Mouse (Mus musculus): ENCODE data around the gene Tspan9.
A peak's percentile ranks its signal among the peaks of the same experiment; 100 is the strongest.

The Tspan9 gene

GRCm38 (mm10) chr6:128019119-128019518 lies 124.3 kb downstream of the Tspan9 start:
- DNase-seq (ENCODE audit: low spot score in 2 of 2) = no peak

GRCm38 (mm10) chr6:128015304-128015703 lies 128.1 kb downstream of the Tspan9 start:
- DNase-seq (ENCODE audit: low spot score in 2 of 2) = no peak

GRCm38 (mm10) chr6:128011781-128012180 lies 131.6 kb downstream of the Tspan9 start:
- no peak for DNase-seq (ENCODE audit: low spot score in 2 of 2)

GRCm38 (mm10) chr6:128011071-128011477 lies 132.3 kb downstream of the Tspan9 start:
- peak in 1 of 2 experiments; percentile 39 for DNase-seq (ENCODE audit: low spot score in 2 of 2)

- DNase-seq (ENCODE audit: low spot score in 2 of 2) = no peak
Observed at GRCm38 (mm10) chr6:128010135-128010971, 133.0 kb downstream of the Tspan9 start.

- no peak for DNase-seq (ENCODE audit: low spot score in 2 of 2)
Observed at GRCm38 (mm10) chr6:128007982-128008562, 135.3 kb downstream of the Tspan9 start.

- peak in 1 of 2 experiments; percentile 38 for DNase-seq (ENCODE audit: low spot score in 2 of 2)
Observed at GRCm38 (mm10) chr6:128007241-128007701, 136.1 kb downstream of the Tspan9 start.

GRCm38 (mm10) chr6:128006156-128006555 lies 137.2 kb downstream of the Tspan9 start:
- no peak for DNase-seq (ENCODE audit: low spot score in 2 of 2)

- no peak for DNase-seq (ENCODE audit: low spot score in 2 of 2)
Observed at GRCm38 (mm10) chr6:128004544-128004943, 138.8 kb downstream of the Tspan9 start.

GRCm38 (mm10) chr6:128003542-128003941 lies 139.9 kb downstream of the Tspan9 start:
- no peak for DNase-seq (ENCODE audit: low spot score in 2 of 2)

- no peak for DNase-seq (ENCODE audit: low spot score in 2 of 2)
Observed at GRCm38 (mm10) chr6:128002667-128003066, 140.7 kb downstream of the Tspan9 start.

- no peak for DNase-seq (ENCODE audit: low spot score in 2 of 2)
Observed at GRCm38 (mm10) chr6:128002104-128002503, 141.3 kb downstream of the Tspan9 start.

GRCm38 (mm10) chr6:128001587-128001986 lies 141.8 kb downstream of the Tspan9 start:
- no peak for DNase-seq (ENCODE audit: low spot score in 2 of 2)

- DNase-seq (ENCODE audit: low spot score in 2 of 2) = no peak
Observed at GRCm38 (mm10) chr6:128000777-128001176, 142.6 kb downstream of the Tspan9 start.

GRCm38 (mm10) chr6:127999118-127999517 lies 144.3 kb downstream of the Tspan9 start:
- no peak for DNase-seq (ENCODE audit: low spot score in 2 of 2)

GRCm38 (mm10) chr6:127996928-127997327 lies 146.5 kb downstream of the Tspan9 start:
- DNase-seq (ENCODE audit: low spot score in 2 of 2) = no peak

GRCm38 (mm10) chr6:127992993-127993392 lies 150.4 kb downstream of the Tspan9 start:
- no peak for DNase-seq (ENCODE audit: low spot score in 2 of 2)

- no peak for DNase-seq (ENCODE audit: low spot score in 2 of 2)
Observed at GRCm38 (mm10) chr6:127991509-127992176, 151.8 kb downstream of the Tspan9 start.

- peak; percentile 79 to 81 for DNase-seq (ENCODE audit: low spot score in 2 of 2)
Observed at GRCm38 (mm10) chr6:127989624-127990212, 153.7 kb downstream of the Tspan9 start.

GRCm38 (mm10) chr6:127988944-127989494 lies 154.4 kb downstream of the Tspan9 start:
- no peak for DNase-seq (ENCODE audit: low spot score in 2 of 2)

GRCm38 (mm10) chr6:127987374-127987773 lies 156.0 kb downstream of the Tspan9 start:
- DNase-seq (ENCODE audit: low spot score in 2 of 2) = no peak

- DNase-seq (ENCODE audit: low spot score in 2 of 2) = no peak
Observed at GRCm38 (mm10) chr6:127986357-127986756, 157.0 kb downstream of the Tspan9 start.

Data from right cerebral cortex, adult 2 months (tissue).